Mouse (Mus musculus): ENCODE results near the gene Gpc1.

Gpc1 gene

GRCm38 (mm10) chr1:92831188-92832001 is at the start of gene Gpc1:
TSS of gene Gpc1 (plus strand) at chr1:92831645.
- DNase-seq (ENCODE audit: low read depth in 2 of 2, low spot score in 2 of 2): peak; percentile 34 to 63

GRCm38 (mm10) chr1:92781862-92782261 is 49.6 kb upstream of the Gpc1 start:
- DNase-seq (ENCODE audit: low read depth in 2 of 2, low spot score in 2 of 2): no peak

GRCm38 (mm10) chr1:92782587-92782986 is 48.9 kb upstream of the Gpc1 start:
- no peak for DNase-seq (ENCODE audit: low read depth in 2 of 2, low spot score in 2 of 2)

GRCm38 (mm10) chr1:92787221-92787620 is 44.2 kb upstream of the Gpc1 start:
- no peak for DNase-seq (ENCODE audit: low read depth in 2 of 2, low spot score in 2 of 2)

- DNase-seq (ENCODE audit: low read depth in 2 of 2, low spot score in 2 of 2): no peak
Observed at GRCm38 (mm10) chr1:92788049-92788448, 43.4 kb upstream of the Gpc1 start.

- no peak for DNase-seq (ENCODE audit: low read depth in 2 of 2, low spot score in 2 of 2)
Observed at GRCm38 (mm10) chr1:92790628-92791027, 40.8 kb upstream of the Gpc1 start.

- DNase-seq (ENCODE audit: low read depth in 2 of 2, low spot score in 2 of 2): no peak
Observed at GRCm38 (mm10) chr1:92791070-92791831, 40.2 kb upstream of the Gpc1 start.

- no peak for DNase-seq (ENCODE audit: low read depth in 2 of 2, low spot score in 2 of 2)
Observed at GRCm38 (mm10) chr1:92793781-92794180, 37.7 kb upstream of the Gpc1 start.

- DNase-seq (ENCODE audit: low read depth in 2 of 2, low spot score in 2 of 2): no peak
Observed at GRCm38 (mm10) chr1:92798425-92798824, 33.0 kb upstream of the Gpc1 start.

- no peak for DNase-seq (ENCODE audit: low read depth in 2 of 2, low spot score in 2 of 2)
Observed at GRCm38 (mm10) chr1:92799653-92800052, 31.8 kb upstream of the Gpc1 start.

GRCm38 (mm10) chr1:92802362-92802761 is 29.1 kb upstream of the Gpc1 start:
- DNase-seq (ENCODE audit: low read depth in 2 of 2, low spot score in 2 of 2): no peak

GRCm38 (mm10) chr1:92803376-92803775 is 28.1 kb upstream of the Gpc1 start:
- no peak for DNase-seq (ENCODE audit: low read depth in 2 of 2, low spot score in 2 of 2)

GRCm38 (mm10) chr1:92805181-92805580 is 26.3 kb upstream of the Gpc1 start:
- DNase-seq (ENCODE audit: low read depth in 2 of 2, low spot score in 2 of 2): no peak

GRCm38 (mm10) chr1:92805836-92806235 is 25.6 kb upstream of the Gpc1 start:
- DNase-seq (ENCODE audit: low read depth in 2 of 2, low spot score in 2 of 2): no peak

GRCm38 (mm10) chr1:92806720-92807119 is 24.7 kb upstream of the Gpc1 start:
- DNase-seq (ENCODE audit: low read depth in 2 of 2, low spot score in 2 of 2): no peak

- DNase-seq (ENCODE audit: low read depth in 2 of 2, low spot score in 2 of 2): no peak
Observed at GRCm38 (mm10) chr1:92809621-92810020, 21.8 kb upstream of the Gpc1 start.

GRCm38 (mm10) chr1:92814319-92814718 is 17.1 kb upstream of the Gpc1 start:
- DNase-seq (ENCODE audit: low read depth in 2 of 2, low spot score in 2 of 2): no peak

- no peak for DNase-seq (ENCODE audit: low read depth in 2 of 2, low spot score in 2 of 2)
Observed at GRCm38 (mm10) chr1:92815100-92815499, 16.3 kb upstream of the Gpc1 start.

GRCm38 (mm10) chr1:92815756-92816294 is 15.6 kb upstream of the Gpc1 start:
- no peak for DNase-seq (ENCODE audit: low read depth in 2 of 2, low spot score in 2 of 2)

- DNase-seq (ENCODE audit: low read depth in 2 of 2, low spot score in 2 of 2): no peak
Observed at GRCm38 (mm10) chr1:92830626-92831187, 738 bp upstream of the Gpc1 start.
